Mouse (Mus musculus): ENCODE results near the gene Tiam2.

- TF ChIP-seq MXI1 (IDR thresholded peaks at IDR 0.05; ENCODE audit: low read depth, low read length) (no peak), MAX (IDR thresholded peaks at IDR 0.05; ENCODE audit: low read length) (no peak), TCF12 (IDR thresholded peaks at IDR 0.05; ENCODE audit: low read depth, low read length) (no peak), POLR2A (IDR thresholded peaks at IDR 0.05; ENCODE audit: control insufficient read depth in 1 of 2, insufficient read depth in 1 of 2, low read depth in 1 of 2, low read length in 2 of 2, poor library complexity in 1 of 2) (no peak)
Measured at GRCm38 (mm10) chr17:3351668-3352067, 25.3 kb downstream of the Tiam2 start.

All from MEL (cell line).